Mouse (Mus musculus) kidney, postnatal 4 days (tissue): Measurements from ENCODE around the gene H1fx.
A peak's percentile ranks its signal among the peaks of the same experiment; 100 is the strongest.
"Not testable (repeated sequence)": the region's sequence is repeated elsewhere in the genome, so short reads cannot be mapped to it uniquely, and the experiment has no call there.

ENCODE experiments used
- DNase-seq, 2 experiments: peaks; one replicate each; pipeline ENCODE4 v3.0.0; 2021; ENCODE audit warnings: mixed read lengths in 2 of 2

The H1fx gene

GRCm38 (mm10) chr6:87980374-87981029, 935 bp downstream of the H1fx start:
- peak; percentile 90 to 94 for DNase-seq

DNA sequence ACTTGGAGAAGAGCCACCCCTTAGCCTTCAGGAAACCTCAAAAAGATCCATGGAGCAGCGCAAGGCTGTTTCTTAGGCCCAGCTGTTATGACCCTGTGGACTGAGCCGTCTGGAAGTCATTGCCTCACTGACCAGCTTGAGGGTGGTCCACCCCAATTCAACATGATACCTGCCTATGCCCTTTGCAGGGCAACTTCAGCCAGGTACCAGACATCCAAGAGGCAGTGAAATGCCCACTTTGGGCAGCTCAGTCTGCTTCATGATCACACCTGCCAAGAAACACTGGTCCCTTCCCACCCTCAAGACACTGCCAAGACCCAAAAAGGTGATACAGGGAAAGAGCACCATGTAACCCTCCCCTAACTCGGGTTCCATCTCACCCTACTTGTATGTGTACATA, 1.7 kb downstream of the H1fx start:
- no peak for DNase-seq

GRCm38 (mm10) chr6:87970041-87970440, 11.4 kb downstream of the H1fx start:
- no peak for DNase-seq

DNA sequence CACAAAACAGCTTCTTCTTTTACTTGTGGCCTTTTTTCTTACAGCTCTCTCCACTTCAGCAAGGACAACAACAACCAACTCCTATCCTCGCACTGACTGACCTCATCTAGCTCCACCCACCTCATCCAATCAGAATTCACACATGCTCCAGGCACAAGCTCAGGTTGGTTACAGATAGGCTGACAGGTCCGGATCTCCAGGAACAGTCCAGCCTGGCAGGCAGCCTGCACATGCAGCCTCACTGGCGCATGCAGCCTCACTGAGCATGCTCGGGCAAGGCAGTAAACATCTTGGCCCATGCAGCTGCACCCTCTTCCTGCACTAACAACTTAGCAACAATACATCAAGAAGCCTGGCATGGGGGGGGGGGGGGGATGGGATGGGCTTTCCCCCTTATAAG, 19.0 kb downstream of the H1fx start:
- not testable (repeated sequence) for DNase-seq

- no peak for DNase-seq
Measured at GRCm38 (mm10) chr6:87942179-87942578, 39.3 kb downstream of the H1fx start.

- no peak for DNase-seq
Measured at GRCm38 (mm10) chr6:87938941-87939340, 42.5 kb downstream of the H1fx start.

- peak; percentile 67 to 79 for DNase-seq
Measured at GRCm38 (mm10) chr6:87937178-87937788, 44.2 kb downstream of the H1fx start.

DNA sequence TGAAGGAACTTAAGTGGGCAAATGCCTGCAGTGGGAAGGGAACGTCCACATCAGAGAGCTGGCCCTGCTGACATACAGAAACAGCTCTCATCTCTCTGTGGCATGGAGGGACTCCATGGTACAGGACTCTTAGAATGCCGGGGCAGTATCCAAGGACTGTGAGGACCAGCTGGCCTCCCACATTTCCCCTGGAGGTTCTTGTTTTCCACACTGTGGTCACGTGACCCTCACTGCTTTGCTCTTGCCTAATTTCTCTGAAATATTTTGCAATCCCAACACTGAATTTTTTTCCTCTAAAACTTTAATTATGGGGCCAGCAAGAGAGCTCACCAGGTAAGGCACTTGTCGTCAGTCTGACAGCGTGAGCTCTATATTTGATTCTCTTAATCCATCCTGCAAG, 46.4 kb downstream of the H1fx start:
- DNase-seq = no peak
